Mouse (Mus musculus) brain, embryonic 14.5 days (tissue): ENCODE data around the gene Gli2. TPM values are rescaled to one million over a fixed set of nuclear protein-coding genes. Genes with fewer than 3 reads are reported as not detected.

ENCODE experiments used
- DNase-seq: peaks from one replicate; pipeline ENCODE4 v3.0.0-alpha.2; 2011; ENCODE audit warnings: low read depth
- CTCF ChIP-seq: fragments of 200-500 bp; IDR thresholded peaks from 2 replicates; pipeline ENCODE4 v1.5.1; 2012; ENCODE audit warnings: inconsistent platforms, mild to moderate bottlenecking, moderate library complexity, borderline replicate concordance; ENCODE audit not compliant: insufficient read depth, insufficient read length; ENCODE audit errors: extremely low read depth
- POLR2A ChIP-seq: fragments of 200-500 bp; IDR thresholded peaks from 2 replicates; pipeline ENCODE4 v1.6.1; 2012; ENCODE audit warnings: mild to moderate bottlenecking, inconsistent platforms, borderline replicate concordance; ENCODE audit not compliant: poor library complexity, insufficient read depth, insufficient read length, severe bottlenecking; ENCODE audit errors: extremely low read depth
- polyA plus RNA-seq: library from polyadenylated mRNA; depleted of rRNA; stranded (reverse); fragments of >200 nt; gene quantifications from 2 replicates; pipeline ENCODE4 v1.2.3, GENCODE M21; 2012

The Gli2 gene
- polyA plus RNA-seq, 1 experiment, result 8.3 TPM

GRCm38 (mm10) chr1:118875227-118875626 lies 178.2 kb downstream of the Gli2 start:
- no peak for DNase-seq
- TF ChIP-seq CTCF (no peak), POLR2A (no peak)

- no peak for TF ChIP-seq CTCF
- DNase-seq, result no peak
Measured at GRCm38 (mm10) chr1:118873559-118873958, 179.9 kb downstream of the Gli2 start.

- TF ChIP-seq POLR2A (no peak), CTCF (no peak)
- peak; percentile 27 for DNase-seq
Measured at GRCm38 (mm10) chr1:118864735-118865134, 188.7 kb downstream of the Gli2 start.

- DNase-seq, result no peak
- TF ChIP-seq POLR2A (no peak), CTCF (no peak)
Measured at GRCm38 (mm10) chr1:118864031-118864430, 189.4 kb downstream of the Gli2 start.

- no peak for DNase-seq
- TF ChIP-seq POLR2A (no peak), CTCF (no peak)
Measured at GRCm38 (mm10) chr1:118858101-118858500, 195.3 kb downstream of the Gli2 start.

- TF ChIP-seq CTCF (no peak), POLR2A (no peak)
- no peak for DNase-seq
Measured at GRCm38 (mm10) chr1:118830658-118831057, 222.8 kb downstream of the Gli2 start.

GRCm38 (mm10) chr1:118826614-118827013 lies 226.8 kb downstream of the Gli2 start:
- TF ChIP-seq POLR2A (no peak), CTCF (no peak)
- DNase-seq, result peak; percentile 82

GRCm38 (mm10) chr1:118825467-118826219 lies 227.8 kb downstream of the Gli2 start:
- DNase-seq, result peak; percentile 85
- TF ChIP-seq POLR2A, result no peak
- TF ChIP-seq CTCF, result no peak

GRCm38 (mm10) chr1:118825035-118825434 lies 228.4 kb downstream of the Gli2 start:
- DNase-seq, result no peak
- TF ChIP-seq POLR2A (no peak), CTCF (no peak)

GRCm38 (mm10) chr1:118822258-118822657 lies 231.2 kb downstream of the Gli2 start:
- peak; percentile 36; the same call in 1 of the 2 replicates for TF ChIP-seq CTCF
- TF ChIP-seq POLR2A, result no peak
- no peak for DNase-seq

GRCm38 (mm10) chr1:118815015-118815414 lies 238.4 kb downstream of the Gli2 start:
- DNase-seq, result no peak
- TF ChIP-seq POLR2A, result no peak
- no peak for TF ChIP-seq CTCF

- no peak for DNase-seq
- TF ChIP-seq POLR2A, result no peak
- TF ChIP-seq CTCF, result no peak
Measured at GRCm38 (mm10) chr1:118810336-118810735, 243.1 kb downstream of the Gli2 start.
